19 mouse cellular contexts compared by ENCODE assay signal in the genomic region with DNA sequence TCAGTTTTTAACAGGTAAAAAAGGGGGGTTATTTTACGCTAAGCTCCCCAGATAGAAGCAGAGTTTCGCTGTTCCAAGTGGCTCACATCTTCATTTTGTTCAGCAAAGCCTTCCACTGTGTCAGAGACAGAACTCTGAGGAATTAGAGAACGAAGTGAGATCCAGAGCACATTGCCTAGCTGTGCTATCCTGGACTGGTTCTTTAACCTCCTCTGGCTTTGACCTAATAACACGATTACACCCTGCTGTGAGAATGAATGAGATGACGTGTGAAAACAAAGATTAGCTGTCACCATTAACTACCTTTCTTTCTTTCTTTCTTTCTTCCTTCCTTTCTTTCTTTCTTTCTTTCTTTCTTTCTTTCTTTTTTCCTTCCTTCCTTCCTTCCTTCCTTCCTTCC. TPM values are rescaled to one million over a fixed set of nuclear protein-coding genes. Genes with fewer than 3 reads are reported as not detected.
DNase-seq lines count a peak whose midpoint lies in the region; ATAC-seq lines count a peak whose summit lies in the region.
"Had no signal": no experiment of that assay in that cellular context is flagged by ENCODE, and none has a peak within 500 bp of the region (broad histone marks: within the 10 kb centered on the region; RNA-seq: fewer than 3 reads in every experiment).

No protein-coding gene starts in this region.

- no peak overlapping the region for H3K4me2 ChIP-seq in forebrain, embryonic 14.5 days (ENCODE audit: low read length)
- H3K4me2 ChIP-seq in forebrain, embryonic 13.5 days = no peak overlapping the region
- H3K4me2 ChIP-seq in hindbrain, embryonic 16.5 days (ENCODE audit: low read length) = peak overlapping the region; percentile 32
- H3K4me2 ChIP-seq in hindbrain, embryonic 12.5 days (replicated peaks) = no peak overlapping the region
- H3K4me2 ChIP-seq: embryonic facial prominence, embryonic 12.5 days; heart, embryonic 11.5 days; limb, embryonic 13.5 days; liver, embryonic 13.5 days; lung, embryonic 14.5 days; midbrain, embryonic 12.5 days had no signal

- DNase-seq in forebrain, embryonic 14.5 days (ENCODE audit: low spot score) = peak; percentile 13
- peak; percentile 58 for DNase-seq in MN1 (ENCODE audit: low spot score)
- DNase-seq in retina, postnatal 1 day = peak; percentile 56
- no peak for DNase-seq in lung, postnatal 4 days
- DNase-seq: adrenal gland, postnatal 36 days; cerebellum, adult 11-12 months; gastrocnemius, postnatal 36 days; liver, embryonic 13.5 days; right cerebral cortex, postnatal 25 days had no signal

- no peaks in the 10 kb centered on the region for H3K27me3 ChIP-seq in forebrain, embryonic 14.5 days (replicated peaks; ENCODE audit: control insufficient read depth, insufficient read depth, low read length)
- peaks cover 4% of the 10 kb centered on the region; the same call in 1 of the 2 replicates for H3K27me3 ChIP-seq in forebrain, embryonic 13.5 days
- no peaks in the 10 kb centered on the region for H3K27me3 ChIP-seq in hindbrain, embryonic 16.5 days (replicated peaks; ENCODE audit: control insufficient read depth, insufficient read depth, low read length)
- H3K27me3 ChIP-seq in hindbrain, embryonic 12.5 days = peaks cover 3% of the 10 kb centered on the region; the same call in 1 of the 2 replicates
- H3K27me3 ChIP-seq: liver, embryonic 13.5 days had no signal

- no peak overlapping the region for H3K9ac ChIP-seq in forebrain, embryonic 14.5 days (ENCODE audit: low read length)
- no peak overlapping the region for H3K9ac ChIP-seq in forebrain, embryonic 13.5 days
- no peak overlapping the region for H3K9ac ChIP-seq in hindbrain, embryonic 16.5 days (ENCODE audit: low read depth, low read length)
- H3K9ac ChIP-seq in hindbrain, embryonic 12.5 days = no peak overlapping the region
- H3K9ac ChIP-seq: embryonic facial prominence, embryonic 12.5 days; limb, embryonic 13.5 days; liver, embryonic 13.5 days; lung, embryonic 14.5 days; midbrain, embryonic 12.5 days had no signal

- no peaks in the 10 kb centered on the region for H3K9me3 ChIP-seq in forebrain, embryonic 14.5 days (replicated peaks; ENCODE audit: control insufficient read depth, low read length)
- no peaks in the 10 kb centered on the region for H3K9me3 ChIP-seq in forebrain, embryonic 13.5 days (replicated peaks)
- no peaks in the 10 kb centered on the region for H3K9me3 ChIP-seq in hindbrain, embryonic 16.5 days (ENCODE audit: control insufficient read depth, low read length)
- H3K9me3 ChIP-seq in hindbrain, embryonic 12.5 days (replicated peaks) = no peaks in the 10 kb centered on the region
- H3K9me3 ChIP-seq: embryonic facial prominence, embryonic 12.5 days; limb, embryonic 13.5 days; liver, embryonic 13.5 days; midbrain, embryonic 12.5 days had no signal

- 7% methylated on average over 5 of the region's 5 CpGs for WGBS in forebrain, embryonic 14.5 days
- 9% methylated on average over 5 of the region's 5 CpGs for WGBS in forebrain, embryonic 13.5 days
- 10% methylated on average over 5 of the region's 5 CpGs for WGBS in hindbrain, embryonic 16.5 days
- 13% methylated on average over 5 of the region's 5 CpGs for WGBS in hindbrain, embryonic 12.5 days

- no peaks in the 10 kb centered on the region for H3K4me1 ChIP-seq in forebrain, embryonic 14.5 days (ENCODE audit: control insufficient read depth, insufficient read depth, low read length)
- H3K4me1 ChIP-seq in forebrain, embryonic 13.5 days = 0 out of 2 replicates have a peak, but pooled peaks cover 2% of the 10 kb centered on the region
- H3K4me1 ChIP-seq in hindbrain, embryonic 16.5 days (ENCODE audit: control insufficient read depth, insufficient read depth, low read depth, low read length) = peaks cover 2% of the 10 kb centered on the region; the same call in 1 of the 2 replicates
- H3K4me1 ChIP-seq in hindbrain, embryonic 12.5 days = peaks cover 5% of the 10 kb centered on the region
- H3K4me1 ChIP-seq: embryonic facial prominence, embryonic 12.5 days; limb, embryonic 13.5 days; liver, embryonic 13.5 days; midbrain, embryonic 12.5 days had no signal

- H3K27ac ChIP-seq in forebrain, embryonic 14.5 days (ENCODE audit: low read depth, low read length) = no peak overlapping the region
- H3K27ac ChIP-seq in forebrain, embryonic 13.5 days = no peak overlapping the region
- H3K27ac ChIP-seq in hindbrain, embryonic 16.5 days (ENCODE audit: low read depth, low read length) = no peak overlapping the region
- H3K27ac ChIP-seq in hindbrain, embryonic 12.5 days = no peak overlapping the region
- H3K27ac ChIP-seq: embryonic facial prominence, embryonic 12.5 days; hindbrain, postnatal 0 days; limb, embryonic 13.5 days; liver, embryonic 13.5 days; midbrain, embryonic 12.5 days had no signal

- no peaks in the 10 kb centered on the region for H3K36me3 ChIP-seq in forebrain, embryonic 14.5 days (ENCODE audit: control insufficient read depth, insufficient read depth, low read length)
- no peaks in the 10 kb centered on the region for H3K36me3 ChIP-seq in forebrain, embryonic 13.5 days (ENCODE audit: poor library complexity, severe bottlenecking)
- no peaks in the 10 kb centered on the region for H3K36me3 ChIP-seq in hindbrain, embryonic 16.5 days (ENCODE audit: control insufficient read depth, insufficient read depth, low read length)
- H3K36me3 ChIP-seq in hindbrain, embryonic 12.5 days = no peaks in the 10 kb centered on the region
- H3K36me3 ChIP-seq: embryonic facial prominence, embryonic 12.5 days; limb, embryonic 13.5 days; liver, embryonic 13.5 days; midbrain, embryonic 12.5 days had no signal

- no peak overlapping the region for H3K4me3 ChIP-seq in forebrain, embryonic 14.5 days (ENCODE audit: low read depth, low read length)
- H3K4me3 ChIP-seq in forebrain, embryonic 13.5 days = no peak overlapping the region
- no peak overlapping the region for H3K4me3 ChIP-seq in hindbrain, embryonic 16.5 days (ENCODE audit: low read length)
- H3K4me3 ChIP-seq in hindbrain, embryonic 12.5 days = no peak overlapping the region
- H3K4me3 ChIP-seq: embryonic facial prominence, embryonic 12.5 days; limb, embryonic 13.5 days; liver, embryonic 13.5 days; midbrain, embryonic 12.5 days had no signal

- ATAC-seq in forebrain, embryonic 14.5 days = no peak
- no peak for ATAC-seq in forebrain, embryonic 13.5 days
- no peak for ATAC-seq in hindbrain, embryonic 16.5 days
- ATAC-seq in hindbrain, embryonic 12.5 days (ENCODE audit: low FRiP score) = no peak
- ATAC-seq: intestine, postnatal 0 days had no signal

RNA-seq across cellular contexts. Expression of gene Pigm, which starts 33.1 kb away (rescaled TPM):
- 4.8 and 5.1 TPM in 2 replicates for polyA plus RNA-seq in forebrain, embryonic 14.5 days (2014; fragmentation: Nextera tagmentation; extraction: Ambion mirVana)
- polyA plus RNA-seq in forebrain, embryonic 13.5 days (2015; fragmentation: Nextera tagmentation; extraction: Ambion mirVana) = 5.6 and 6.2 TPM in 2 replicates
- 3.1 and 3.9 TPM in 2 replicates for polyA plus RNA-seq in hindbrain, embryonic 16.5 days (2015; fragmentation: Nextera tagmentation; extraction: Ambion mirVana)
- 9.4 and 9.8 TPM in 2 replicates for polyA plus RNA-seq in hindbrain, embryonic 12.5 days (2016; fragmentation: Nextera tagmentation; extraction: Ambion mirVana)

Comparison
In these comparisons a context has a peak if more than half of its experiments do, and no peak if none do; other contexts are left out.
1. DNase-seq: peak in forebrain, embryonic 14.5 days (single experiment), MN1 (single experiment) and retina, postnatal 1 day (single experiment); none in lung, postnatal 4 days (0 of 2).